Mouse (Mus musculus): ENCODE measurements around the gene Fam214b.

DNA sequence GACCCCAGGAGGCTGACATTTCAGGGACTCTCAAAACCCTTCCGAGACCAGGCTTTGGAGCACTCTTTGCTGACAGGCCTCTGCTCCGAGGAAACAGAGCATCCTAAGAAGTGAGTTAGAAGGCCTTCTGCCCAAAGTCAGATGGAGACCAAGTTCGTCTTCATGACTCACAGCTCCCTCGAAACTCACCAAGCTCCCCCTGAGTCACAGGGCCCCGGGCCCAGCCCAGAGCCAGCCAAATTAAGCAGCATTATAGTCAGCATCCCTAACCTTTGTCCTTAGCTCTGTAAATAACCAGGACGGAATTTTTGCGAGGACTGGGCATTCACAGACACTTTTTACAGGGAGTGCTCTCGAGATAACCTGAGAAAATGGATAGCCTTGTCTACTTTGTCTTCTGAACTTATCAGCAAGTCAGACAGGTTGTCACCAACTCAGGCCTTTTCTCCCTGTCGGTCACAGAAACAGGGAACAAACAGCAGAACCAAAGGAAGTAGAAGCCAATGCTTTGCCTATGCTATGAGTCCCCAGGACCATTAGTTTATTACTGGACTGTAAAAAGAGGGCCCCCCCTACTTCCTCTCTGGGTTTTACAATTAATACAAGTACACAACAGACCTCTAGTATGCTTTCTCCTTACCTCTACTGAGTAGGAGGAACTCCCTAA is 5.0 kb downstream of the Fam214b start:
- TF ChIP-seq CTCF (IDR thresholded peaks at IDR 0.05; ENCODE audit: low read depth, low read length) (no peak), POLR2A (IDR thresholded peaks at IDR 0.05; ENCODE audit: extremely low read depth, insufficient read depth, low read length) (no peak)

All from liver, adult 2 months (tissue).